Mouse (Mus musculus) splenic B cell, adult 2 months (primary cell): ENCODE data around the gene Hps5.

Experiments
- DNase-seq: peaks from one replicate; pipeline ENCODE4 v3.0.0-alpha.2; 2011; ENCODE audit warnings: low read depth, low spot score
- H3K27me3 ChIP-seq: 2 replicates; pipeline ENCODE4 v1.6.1; 2012; ENCODE audit warnings: mild to moderate bottlenecking, low read length, moderate library complexity, mixed read lengths; ENCODE audit not compliant: control insufficient read depth, poor library complexity, insufficient read depth, severe bottlenecking
- H3K36me3 ChIP-seq: 2 replicates; pipeline ENCODE4 v1.6.1; 2012; ENCODE audit warnings: mild to moderate bottlenecking, low read length, moderate library complexity, mixed read lengths; ENCODE audit not compliant: control insufficient read depth, poor library complexity, insufficient read depth, severe bottlenecking

Hps5 gene

DNA sequence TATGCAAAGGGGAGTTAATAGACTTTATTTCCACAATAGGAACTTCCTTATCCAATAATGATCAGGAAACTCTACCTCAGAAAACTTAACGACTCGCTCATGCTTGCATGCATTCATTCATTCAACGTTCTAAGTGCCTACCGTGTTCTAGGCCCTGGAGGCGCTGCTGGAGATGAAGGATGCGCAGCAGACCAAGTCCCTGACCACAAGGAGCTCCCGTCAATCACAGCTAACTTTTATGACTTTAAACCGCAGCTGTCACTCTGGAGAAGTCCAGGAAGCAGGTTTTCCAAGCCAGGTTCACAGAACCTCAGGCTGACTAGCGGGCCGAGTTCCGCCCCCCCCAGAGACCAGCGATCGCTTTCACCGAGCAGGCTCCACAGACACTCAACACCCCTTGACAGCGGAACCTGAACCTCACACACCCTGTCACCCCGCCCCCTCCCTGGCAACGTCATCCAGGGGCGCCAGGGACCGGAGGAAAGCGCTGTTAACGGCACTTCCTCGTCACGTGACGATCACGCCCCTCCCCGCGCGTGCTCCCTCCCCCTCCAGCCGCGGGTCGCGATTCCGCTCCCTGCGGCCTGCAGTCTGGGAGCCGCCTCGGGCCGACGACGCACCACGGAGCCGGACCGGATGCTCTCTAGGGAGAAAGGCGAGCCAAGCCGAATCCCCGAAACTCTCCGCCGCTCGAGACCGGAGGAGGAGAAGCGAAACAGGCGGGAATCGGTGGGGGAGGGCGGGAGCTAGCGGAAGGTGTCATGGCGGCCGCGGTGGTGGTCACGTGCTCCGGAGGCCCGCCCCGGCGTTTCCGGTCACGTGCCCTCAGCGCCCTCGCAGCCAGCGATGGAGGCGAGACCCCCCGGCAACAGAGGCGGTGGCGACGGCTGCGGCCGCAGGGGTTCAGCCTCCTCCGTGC, at the start of gene Hps5, which contains the start of gene Gtf2h1:
Gene Hps5 (minus strand): TSS at position 778 of the 919 bp plus-strand sequence.
Gene Gtf2h1 (plus strand): TSS at position 817 of the 919 bp plus-strand sequence.
- Histone ChIP-seq H3K36me3 (peaks cover 6% of the 10 kb centered on the region; the same call in 1 of the 2 replicates), H3K27me3 (no peaks in the 10 kb centered on the region)
- peak; percentile 98 for DNase-seq

DNA sequence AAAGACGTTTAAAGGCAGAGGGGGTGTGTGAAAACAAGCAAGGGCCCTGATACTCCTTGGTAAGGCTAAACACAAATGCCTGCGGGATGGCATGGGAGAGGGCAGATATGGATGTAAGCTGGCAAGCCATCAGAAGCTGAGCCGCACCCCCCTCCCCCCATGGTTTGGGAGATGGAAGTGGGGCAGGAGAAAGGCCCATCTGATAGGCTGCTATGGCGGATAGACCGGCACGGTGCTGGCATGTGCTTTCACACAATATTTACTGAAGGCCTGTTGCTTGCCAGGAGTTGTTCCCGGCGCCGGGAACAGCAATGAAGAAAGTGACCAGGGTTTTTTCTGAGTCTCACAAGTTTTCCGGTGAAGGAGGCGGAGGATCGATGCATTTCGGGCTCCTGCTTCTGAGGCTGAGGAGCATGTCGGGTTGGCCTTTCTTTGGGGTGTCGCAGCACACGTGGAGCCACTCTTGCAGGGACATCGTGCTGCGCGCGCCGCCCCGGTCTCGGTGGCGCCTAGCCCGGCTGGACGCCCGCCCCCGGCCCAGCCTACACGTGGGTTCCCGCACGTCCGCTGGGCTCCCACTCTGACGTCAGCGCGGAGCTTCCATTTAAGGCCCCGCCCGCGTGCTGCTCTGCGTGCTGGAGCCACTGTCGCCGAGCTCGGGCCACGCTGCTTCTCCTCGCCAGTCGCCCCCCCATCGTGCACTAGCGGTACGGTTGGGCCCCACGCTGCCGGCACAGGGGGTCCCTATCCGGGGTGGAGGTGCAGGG, 49.5 kb upstream of the Hps5 start:
- peaks cover 15% of the 10 kb centered on the region for H3K36me3 ChIP-seq
- DNase-seq: peak; percentile 94
- no peaks in the 10 kb centered on the region for H3K27me3 ChIP-seq

DNA sequence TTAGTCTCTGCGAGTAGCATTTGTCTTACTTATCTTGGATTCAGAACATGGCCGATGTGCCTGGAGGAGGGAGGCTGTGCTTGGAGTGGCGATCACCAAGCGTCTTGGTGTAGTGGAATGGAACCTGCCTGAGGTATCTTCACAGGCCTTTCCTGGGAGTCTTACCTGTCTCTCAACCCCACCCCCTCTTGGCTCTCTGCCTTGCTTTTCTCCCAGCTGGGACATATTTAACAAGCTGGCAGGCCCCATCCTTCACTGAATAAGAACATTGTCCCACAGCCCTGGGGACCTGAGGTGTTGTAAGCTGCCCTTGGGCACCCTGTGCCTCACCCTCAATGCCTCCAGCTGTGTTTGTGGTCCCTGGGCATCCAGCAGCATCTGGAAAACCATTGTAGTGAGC, 47.7 kb upstream of the Hps5 start:
- Histone ChIP-seq H3K27me3 (no peaks in the 10 kb centered on the region), H3K36me3 (peaks cover 2% of the 10 kb centered on the region; the same call in 1 of the 2 replicates)
- no peak for DNase-seq

DNA sequence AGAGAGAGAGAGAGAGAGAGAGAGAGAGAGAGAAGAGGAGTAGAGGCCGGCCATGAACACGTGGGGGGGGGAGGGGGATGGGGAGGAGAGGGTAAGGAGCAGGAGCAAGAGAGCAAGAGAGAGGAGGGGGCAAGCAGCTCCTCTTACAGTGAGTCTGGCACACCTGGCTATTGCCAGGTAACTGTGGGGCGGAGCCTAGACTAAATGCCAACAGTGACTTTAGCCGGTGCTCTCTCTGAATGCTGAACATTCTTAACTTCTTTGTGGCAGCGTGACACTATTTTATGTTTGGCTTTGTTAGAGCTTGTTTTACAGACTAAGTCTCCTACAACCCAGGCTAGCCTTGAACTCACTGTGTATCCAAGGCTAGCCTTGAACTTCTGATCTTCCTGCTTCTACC, 46.4 kb upstream of the Hps5 start:
- DNase-seq: no peak
- no peaks in the 10 kb centered on the region for H3K36me3 ChIP-seq

DNA sequence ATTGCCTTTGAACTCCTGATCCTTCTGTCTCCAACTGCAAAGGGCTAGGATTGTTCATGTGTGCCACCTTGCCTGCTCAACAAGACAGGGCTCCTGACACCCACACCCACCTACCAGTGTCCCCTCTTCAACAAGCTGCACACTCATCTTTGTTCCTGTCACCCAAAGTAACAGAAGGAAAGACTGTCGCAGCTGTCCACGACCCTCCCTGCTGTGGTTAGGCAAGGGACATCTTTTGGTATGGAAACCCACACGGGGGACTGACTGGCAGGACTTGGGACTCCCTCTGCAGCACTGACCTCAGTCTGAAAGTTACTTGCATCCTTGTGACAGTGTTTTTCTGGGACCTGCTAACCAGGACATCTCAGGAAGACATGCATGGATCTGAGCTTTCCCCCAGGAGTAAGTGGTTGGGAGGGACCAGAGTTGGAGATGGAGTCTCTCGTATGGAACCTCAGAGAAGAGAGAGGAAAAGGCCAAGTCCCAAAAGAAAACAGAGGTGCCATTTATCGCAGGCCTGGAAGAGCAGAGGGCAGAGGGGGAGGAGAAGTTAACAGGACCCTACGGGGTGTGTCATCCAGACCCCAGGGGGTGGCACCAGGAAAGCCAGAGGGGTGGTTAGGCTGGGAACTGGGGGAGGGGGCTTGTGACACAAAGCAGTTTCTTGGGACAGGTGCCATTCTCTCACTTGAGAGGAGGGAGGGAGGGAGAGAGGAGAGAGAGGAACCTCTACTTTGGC, 45.1 kb upstream of the Hps5 start, which contains the start of gene Ldha:
Gene Ldha (plus strand): TSS at position 689 of the 739 bp plus-strand sequence.
- Histone ChIP-seq H3K36me3 (no peaks in the 10 kb centered on the region), H3K27me3 (no peaks in the 10 kb centered on the region)
- DNase-seq: no peak

More for the DNA sequence above, 46.4 kb upstream of the Hps5 start:
- no peaks in the 10 kb centered on the region for H3K27me3 ChIP-seq

DNA sequence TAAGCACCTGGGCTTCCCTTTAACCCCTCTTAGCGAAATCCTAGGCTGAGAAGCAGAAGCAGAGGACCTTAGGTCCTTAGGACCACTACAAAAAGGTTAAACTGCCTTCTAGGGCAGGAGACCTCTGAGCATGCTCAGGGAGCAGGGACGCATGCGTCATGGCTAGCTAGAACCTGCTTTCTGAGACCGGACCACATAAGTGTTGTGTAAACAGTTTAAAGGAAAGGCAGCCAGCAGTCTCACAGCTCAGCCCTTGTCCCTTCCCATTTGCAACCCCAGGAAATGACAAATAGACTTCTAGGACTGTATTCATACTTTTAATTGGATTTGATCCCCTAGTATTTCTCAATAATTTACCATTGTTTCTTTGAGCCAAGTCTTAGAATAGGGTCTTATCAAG, 44.5 kb upstream of the Hps5 start:
- DNase-seq: no peak
- no peaks in the 10 kb centered on the region for H3K27me3 ChIP-seq
- no peaks in the 10 kb centered on the region for H3K36me3 ChIP-seq

DNA sequence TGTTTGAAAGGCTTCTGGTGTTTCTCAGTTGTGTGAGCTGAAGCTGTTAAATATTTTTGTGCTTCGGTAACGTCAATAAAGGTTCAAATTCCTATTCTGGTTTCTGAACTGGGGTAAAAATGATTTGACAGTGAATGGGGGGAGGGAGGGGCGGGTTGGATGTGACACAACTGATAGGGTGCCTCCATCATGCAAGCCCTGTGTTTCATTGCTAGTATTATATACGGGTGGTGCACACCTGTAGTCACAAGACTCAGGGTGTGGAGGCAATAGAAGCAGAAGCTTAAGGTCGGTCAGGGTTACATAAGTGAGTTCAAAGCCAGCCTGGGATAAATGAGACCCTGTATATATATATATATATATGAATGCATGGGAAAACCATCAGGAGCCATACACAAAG, 44.0 kb upstream of the Hps5 start:
- Histone ChIP-seq H3K27me3 (no peaks in the 10 kb centered on the region), H3K36me3 (no peaks in the 10 kb centered on the region)
- DNase-seq: no peak

DNA sequence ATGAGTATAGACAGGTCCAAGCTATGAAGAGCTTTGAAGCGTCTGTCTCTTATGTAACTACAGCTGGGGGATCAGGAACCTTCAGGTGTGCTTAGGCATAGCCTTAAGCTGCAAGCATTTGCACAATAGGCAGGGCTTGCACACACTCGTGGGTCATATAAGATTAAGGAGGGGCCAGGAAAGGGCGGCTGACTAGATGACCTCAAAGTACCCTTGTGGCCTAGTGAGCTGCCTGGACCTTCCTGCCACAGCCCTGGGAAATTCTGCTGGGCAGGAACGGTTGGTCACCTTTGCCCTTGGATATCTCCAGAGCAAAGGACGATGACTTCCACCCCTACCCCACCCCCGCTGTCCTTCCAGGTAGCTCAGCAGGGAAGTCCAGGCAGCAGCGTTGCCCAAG, 43.6 kb upstream of the Hps5 start:
- no peak for DNase-seq
- Histone ChIP-seq H3K27me3 (no peaks in the 10 kb centered on the region), H3K36me3 (no peaks in the 10 kb centered on the region)

DNA sequence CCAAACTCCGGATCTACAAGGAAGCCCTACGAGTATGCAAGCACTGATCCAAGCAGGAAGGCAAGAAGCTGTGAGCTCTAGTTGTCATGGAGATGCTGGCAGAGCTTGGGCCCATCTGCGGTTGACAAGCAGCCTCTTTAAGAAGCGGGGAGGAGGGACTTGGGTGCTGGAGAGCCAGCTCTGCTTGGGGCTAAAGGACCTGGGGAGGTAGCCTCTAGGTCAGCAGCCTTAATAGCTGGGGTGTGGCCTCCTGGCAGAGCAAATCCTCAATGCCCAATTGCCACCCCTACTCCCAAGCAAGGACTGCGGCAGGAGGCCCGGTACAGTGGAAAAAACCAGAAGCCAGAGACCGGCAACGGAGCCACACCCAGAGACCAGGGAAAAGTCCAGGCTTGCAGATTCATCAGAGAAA, 43.0 kb upstream of the Hps5 start:
- DNase-seq: no peak
- Histone ChIP-seq H3K36me3 (no peaks in the 10 kb centered on the region), H3K27me3 (no peaks in the 10 kb centered on the region)

DNA sequence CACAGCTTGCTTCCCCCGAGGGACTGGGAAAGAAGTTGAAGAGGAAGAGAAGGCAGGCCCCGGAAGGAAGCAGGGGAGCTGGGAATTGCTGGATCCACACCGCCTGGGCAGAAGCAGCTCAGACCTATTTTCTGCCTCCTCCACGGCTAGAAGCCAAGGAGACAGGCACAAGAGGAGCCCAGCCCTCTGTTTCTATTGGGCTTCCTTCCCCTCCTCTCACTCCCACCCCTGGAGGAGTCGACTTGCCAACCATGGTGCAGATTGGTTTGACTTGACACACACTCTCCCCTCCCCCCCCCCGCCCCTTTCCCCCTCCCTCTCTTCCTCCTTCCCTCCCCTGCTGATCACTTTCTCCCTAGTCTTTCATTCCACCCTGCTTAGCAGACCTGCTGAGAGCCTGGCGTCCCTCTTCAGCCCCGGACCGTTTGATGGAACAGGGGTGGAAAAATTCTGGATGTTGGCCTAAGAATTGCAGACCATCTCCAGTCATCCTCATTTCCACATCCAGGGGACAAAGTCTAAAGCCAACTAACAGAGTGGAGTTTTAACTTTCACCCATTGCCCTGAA, 42.3 kb upstream of the Hps5 start:
- no peaks in the 10 kb centered on the region for H3K36me3 ChIP-seq
- H3K27me3 ChIP-seq: no peaks in the 10 kb centered on the region
- DNase-seq: no peak

DNA sequence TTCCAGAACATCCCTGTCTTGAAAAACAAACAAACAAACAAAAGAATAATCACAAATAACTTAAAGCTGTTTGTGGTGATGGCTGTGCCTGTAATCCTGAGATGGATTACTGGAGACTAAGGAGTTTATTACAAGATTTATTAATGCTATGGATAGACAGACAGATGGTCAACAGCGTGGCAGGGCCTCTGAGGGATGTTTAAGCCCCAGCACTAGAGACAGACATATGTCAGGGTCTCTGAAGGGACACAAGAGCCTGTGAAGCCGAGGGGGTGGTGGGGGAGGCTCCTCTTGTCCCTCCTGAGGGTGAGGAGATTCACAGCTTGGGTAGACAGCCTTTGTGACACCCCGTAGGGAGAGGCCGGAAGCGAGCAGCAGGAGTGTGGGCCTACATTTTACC, 41.2 kb upstream of the Hps5 start:
- DNase-seq: no peak
- H3K36me3 ChIP-seq: no peaks in the 10 kb centered on the region
- H3K27me3 ChIP-seq: no peaks in the 10 kb centered on the region

DNA sequence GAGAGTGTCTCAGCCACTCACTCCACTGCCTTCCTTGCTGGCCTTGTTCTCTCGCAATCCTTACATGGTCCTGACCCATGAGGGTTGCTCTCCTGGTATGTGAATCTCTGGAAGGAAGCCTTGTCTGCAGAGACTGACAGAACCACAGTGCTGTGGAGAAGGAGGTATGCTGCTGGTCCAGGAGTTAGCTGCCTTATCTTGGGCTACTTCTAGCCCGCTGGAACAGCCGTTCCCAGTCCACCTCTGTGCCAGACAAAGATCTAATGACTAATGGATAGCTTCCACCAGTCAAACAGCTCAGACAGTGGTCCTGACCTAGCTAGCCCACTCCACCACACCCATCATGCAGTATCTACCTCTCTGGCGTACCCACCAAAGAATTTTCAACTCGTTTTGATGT, 40.5 kb upstream of the Hps5 start:
- H3K27me3 ChIP-seq: no peaks in the 10 kb centered on the region
- DNase-seq: no peak
- no peaks in the 10 kb centered on the region for H3K36me3 ChIP-seq

DNA sequence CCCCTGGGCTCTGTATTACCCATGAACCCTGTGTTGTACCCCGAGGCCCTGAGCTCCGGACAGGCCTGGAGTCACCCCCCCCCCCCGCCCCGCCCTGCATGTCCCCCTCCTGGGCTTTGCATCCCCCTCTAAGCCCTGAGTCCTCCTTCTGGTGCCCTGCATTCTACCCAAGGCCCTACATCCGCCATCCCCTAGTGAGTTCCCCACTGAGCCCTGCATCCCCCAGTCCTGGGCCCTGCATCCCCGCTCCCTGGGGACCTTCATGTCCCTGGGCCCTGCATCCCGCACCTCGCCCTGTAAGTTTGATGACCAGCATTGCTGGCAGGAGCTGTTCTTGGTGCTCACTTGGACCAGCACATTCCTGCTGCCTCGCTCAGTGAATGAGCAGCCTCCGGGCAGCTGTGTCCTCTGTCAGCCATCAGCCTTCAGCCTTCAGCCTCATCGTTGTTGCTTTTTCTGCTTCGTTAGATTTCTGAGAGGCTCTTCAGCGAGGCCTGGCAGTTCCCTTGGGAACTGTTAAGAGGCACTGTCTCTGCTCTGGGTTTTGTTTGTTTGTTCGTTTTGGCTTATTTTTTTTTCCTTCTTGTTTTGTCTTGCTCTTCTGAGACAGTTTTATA, 39.2 kb upstream of the Hps5 start:
- no peak for DNase-seq
- H3K27me3 ChIP-seq: no peaks in the 10 kb centered on the region
- H3K36me3 ChIP-seq: no peaks in the 10 kb centered on the region

DNA sequence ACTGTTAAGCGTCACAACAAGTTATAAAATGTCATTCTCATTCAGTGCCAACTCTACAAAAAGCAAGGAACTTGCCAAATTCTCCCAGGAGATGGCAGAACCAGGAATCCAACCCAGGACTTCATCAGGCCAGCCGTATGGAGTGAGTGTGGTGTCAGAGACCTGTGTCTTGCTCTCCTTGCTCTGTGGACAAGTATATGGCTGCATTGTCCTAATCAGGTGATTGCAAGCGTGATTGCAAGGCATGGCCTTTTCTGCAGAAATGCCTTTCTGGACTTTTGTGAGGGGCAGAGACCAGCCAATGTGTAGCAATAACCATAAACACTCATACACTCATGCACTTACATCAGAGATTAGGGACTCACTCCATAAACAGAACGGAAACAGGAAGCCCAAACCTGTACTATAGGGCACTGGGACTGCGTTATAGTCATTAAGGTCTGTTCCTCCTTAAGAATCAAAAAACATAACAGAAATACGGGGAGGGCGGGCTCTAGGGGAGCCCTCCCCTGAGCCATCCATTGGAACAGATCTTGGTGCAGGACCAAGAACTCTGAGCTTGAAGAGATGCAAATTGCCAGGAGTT, 37.9 kb upstream of the Hps5 start:
- DNase-seq: no peak
- H3K27me3 ChIP-seq: no peaks in the 10 kb centered on the region
- no peaks in the 10 kb centered on the region for H3K36me3 ChIP-seq
